Mouse (Mus musculus): ENCODE measurements around the gene Aldh1l1. TPM values are rescaled to one million over a fixed set of nuclear protein-coding genes. Genes with fewer than 3 reads are reported as not detected.

Gene Aldh1l1
- polyA plus RNA-seq, 1 experiment from 2014 or later = 1.2 TPM

DNA sequence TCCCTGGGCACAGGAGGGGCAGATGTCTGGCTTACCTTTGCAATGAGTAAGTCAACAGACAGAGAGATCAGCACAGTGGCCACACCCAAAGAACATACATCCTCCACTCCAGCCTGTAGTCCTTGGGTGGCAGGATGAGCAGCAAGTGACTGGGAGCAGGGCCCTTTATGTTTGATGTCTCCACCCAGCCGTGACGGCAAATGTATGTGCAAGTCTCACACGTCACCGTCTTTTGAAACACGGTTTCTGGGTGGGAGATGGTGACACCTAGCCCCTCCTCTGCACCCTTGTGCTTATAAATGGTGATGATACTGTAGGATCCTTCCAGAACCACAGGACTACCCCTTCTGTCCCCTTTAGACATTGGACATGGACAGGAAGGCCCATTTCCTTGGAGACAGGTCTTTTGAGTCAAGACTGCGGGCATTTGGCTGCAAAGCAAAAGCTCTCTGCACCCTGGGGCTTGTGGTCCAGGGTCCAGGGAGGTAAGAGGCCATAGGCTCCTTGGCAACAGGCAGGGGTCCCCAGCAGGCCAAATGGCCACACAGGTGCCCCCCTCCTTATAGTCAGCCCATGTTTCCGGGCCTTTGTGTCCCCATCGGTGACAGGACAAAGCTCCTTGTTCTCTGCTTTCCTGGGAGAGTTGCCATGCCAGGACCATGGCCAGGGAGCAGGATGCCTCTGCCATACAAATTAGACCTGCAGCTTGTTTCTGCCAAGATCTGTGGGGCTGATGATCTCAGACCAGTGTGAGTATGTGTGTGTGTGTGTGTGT, 48.7 kb downstream of the Aldh1l1 start:
- H3K27ac ChIP-seq (replicated peaks; ENCODE audit: low read depth, low read length) = no peak overlapping the region
- H3K4me3 ChIP-seq (ENCODE audit: low read depth, low read length) = no peak overlapping the region
- no peak overlapping the region for H3K9ac ChIP-seq (replicated peaks; ENCODE audit: low read length)
- no peak overlapping the region for H3K4me2 ChIP-seq (ENCODE audit: low read depth, low read length)
- no peaks in the 10 kb centered on the region for H3K9me3 ChIP-seq (replicated peaks; ENCODE audit: control insufficient read depth, low read length)
- WGBS = 81% methylated on average over 8 of the region's 8 CpGs
- H3K27me3 ChIP-seq (ENCODE audit: control insufficient read depth, insufficient read depth, low read length) = no peaks in the 10 kb centered on the region
- no peak for DNase-seq (ENCODE audit: low spot score)
- H3K4me1 ChIP-seq (ENCODE audit: control insufficient read depth, insufficient read depth, low read length) = no peaks in the 10 kb centered on the region
- no peak for ATAC-seq (replicated peaks; ENCODE audit: insufficient number of reproducible peaks, low FRiP score, low TSS enrichment, low read depth)
- no peaks in the 10 kb centered on the region for H3K36me3 ChIP-seq (replicated peaks; ENCODE audit: control insufficient read depth, insufficient read depth, low read depth, low read length)

DNA sequence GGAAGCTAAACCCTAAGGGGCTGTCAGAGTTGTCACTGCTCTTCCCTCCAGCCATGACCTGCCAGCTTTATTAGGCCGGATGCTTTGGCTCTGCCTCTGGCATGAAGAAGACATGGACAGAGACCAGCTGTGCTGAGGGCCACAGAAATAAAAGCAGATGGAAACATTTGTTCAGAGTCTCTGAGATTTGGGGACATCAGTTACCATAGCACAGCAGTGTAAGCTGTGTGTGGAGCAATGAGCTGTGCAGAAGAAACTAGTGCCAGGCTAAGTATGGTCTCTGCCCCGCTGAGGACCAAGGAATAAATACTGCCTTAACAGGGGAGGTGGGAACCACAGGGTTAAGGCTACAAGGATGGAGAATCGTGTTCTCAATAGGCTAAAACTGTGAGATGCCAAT, 50.6 kb downstream of the Aldh1l1 start:
- Histone ChIP-seq H3K36me3 (replicated peaks; ENCODE audit: control insufficient read depth, insufficient read depth, low read depth, low read length) (no peaks in the 10 kb centered on the region), H3K4me2 (ENCODE audit: low read depth, low read length) (no peak overlapping the region), H3K4me1 (ENCODE audit: control insufficient read depth, insufficient read depth, low read length) (no peaks in the 10 kb centered on the region), H3K9ac (replicated peaks; ENCODE audit: low read length) (no peak overlapping the region), H3K27me3 (ENCODE audit: control insufficient read depth, insufficient read depth, low read length) (no peaks in the 10 kb centered on the region), H3K27ac (replicated peaks; ENCODE audit: low read depth, low read length) (no peak overlapping the region), H3K4me3 (ENCODE audit: low read depth, low read length) (no peak overlapping the region), H3K9me3 (replicated peaks; ENCODE audit: control insufficient read depth, low read length) (no peaks in the 10 kb centered on the region)
- DNase-seq (ENCODE audit: low spot score) (no peak), ATAC-seq (replicated peaks; ENCODE audit: insufficient number of reproducible peaks, low FRiP score, low TSS enrichment, low read depth) (no peak)
- WGBS = 80% methylated on average over 3 of the region's 3 CpGs

GRCm38 (mm10) chr6:90537941-90538340, 51.7 kb downstream of the Aldh1l1 start:
- H3K9me3 ChIP-seq (replicated peaks; ENCODE audit: control insufficient read depth, low read length) = no peaks in the 10 kb centered on the region
- H3K4me3 ChIP-seq (ENCODE audit: low read depth, low read length) = no peak overlapping the region
- H3K4me2 ChIP-seq (ENCODE audit: low read depth, low read length) = no peak overlapping the region
- H3K27ac ChIP-seq (replicated peaks; ENCODE audit: low read depth, low read length) = no peak overlapping the region
- H3K9ac ChIP-seq (replicated peaks; ENCODE audit: low read length) = no peak overlapping the region
- no peaks in the 10 kb centered on the region for H3K27me3 ChIP-seq (ENCODE audit: control insufficient read depth, insufficient read depth, low read length)
- ATAC-seq (replicated peaks; ENCODE audit: insufficient number of reproducible peaks, low FRiP score, low TSS enrichment, low read depth) = peak; percentile 54; the same call in 1 of the 2 replicates
- peak; percentile 83 for DNase-seq (ENCODE audit: low spot score)
- 9% methylated on average over 7 of the region's 7 CpGs for WGBS
- no peaks in the 10 kb centered on the region for H3K36me3 ChIP-seq (replicated peaks; ENCODE audit: control insufficient read depth, insufficient read depth, low read depth, low read length)
- no peaks in the 10 kb centered on the region for H3K4me1 ChIP-seq (ENCODE audit: control insufficient read depth, insufficient read depth, low read length)

DNA sequence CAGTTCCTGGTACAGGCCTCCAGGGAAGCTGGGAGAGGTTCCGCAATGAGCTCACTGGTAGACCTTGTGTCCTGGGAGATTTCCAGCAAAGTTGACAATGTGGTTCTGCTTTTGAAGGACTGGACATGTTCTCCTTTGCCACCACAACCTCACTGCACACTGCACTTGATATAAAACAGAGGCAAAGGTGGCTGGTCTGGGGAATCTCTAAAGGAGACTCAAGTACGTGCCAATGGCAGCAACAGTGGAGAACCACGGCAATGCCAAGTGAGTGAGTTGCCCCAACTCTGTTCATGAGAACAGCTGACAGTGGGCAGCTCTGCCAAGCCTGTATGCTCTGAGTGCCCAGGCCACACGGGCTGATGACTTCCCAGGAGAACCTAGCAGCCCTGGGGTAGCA, 53.0 kb downstream of the Aldh1l1 start:
- no peak overlapping the region for H3K4me2 ChIP-seq (ENCODE audit: low read depth, low read length)
- ATAC-seq (replicated peaks; ENCODE audit: insufficient number of reproducible peaks, low FRiP score, low TSS enrichment, low read depth) (no peak), DNase-seq (ENCODE audit: low spot score) (no peak)
- H3K9me3 ChIP-seq (replicated peaks; ENCODE audit: control insufficient read depth, low read length) = no peaks in the 10 kb centered on the region
- no peaks in the 10 kb centered on the region for H3K4me1 ChIP-seq (ENCODE audit: control insufficient read depth, insufficient read depth, low read length)
- no peaks in the 10 kb centered on the region for H3K27me3 ChIP-seq (ENCODE audit: control insufficient read depth, insufficient read depth, low read length)
- WGBS = 93% methylated on average over 4 of the region's 4 CpGs
- H3K27ac ChIP-seq (replicated peaks; ENCODE audit: low read depth, low read length) = no peak overlapping the region
- H3K4me3 ChIP-seq (ENCODE audit: low read depth, low read length) = no peak overlapping the region
- no peak overlapping the region for H3K9ac ChIP-seq (replicated peaks; ENCODE audit: low read length)
- H3K36me3 ChIP-seq (replicated peaks; ENCODE audit: control insufficient read depth, insufficient read depth, low read depth, low read length) = no peaks in the 10 kb centered on the region

DNA sequence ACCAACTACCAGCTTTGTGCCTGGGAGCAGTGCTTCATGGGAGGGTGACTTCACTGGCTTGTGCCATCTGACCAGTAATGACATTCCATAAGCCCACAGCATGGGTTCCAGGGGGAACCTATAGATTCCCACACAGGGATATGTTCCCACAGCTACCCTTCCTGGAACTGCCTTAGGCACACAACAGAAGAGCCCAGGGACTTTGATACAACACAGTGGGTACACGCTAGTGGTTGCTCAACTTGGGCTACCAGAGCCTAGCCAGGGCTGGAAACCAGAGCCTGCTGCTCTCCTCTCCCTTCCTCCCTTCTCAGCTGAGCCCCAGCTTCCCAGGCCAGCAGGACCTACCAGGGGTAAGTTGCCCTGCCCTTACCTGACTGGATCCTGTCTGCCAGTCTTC, 54.3 kb downstream of the Aldh1l1 start:
- no peaks in the 10 kb centered on the region for H3K4me1 ChIP-seq (ENCODE audit: control insufficient read depth, insufficient read depth, low read length)
- no peaks in the 10 kb centered on the region for H3K9me3 ChIP-seq (replicated peaks; ENCODE audit: control insufficient read depth, low read length)
- DNase-seq (ENCODE audit: low spot score) (no peak), ATAC-seq (replicated peaks; ENCODE audit: insufficient number of reproducible peaks, low FRiP score, low TSS enrichment, low read depth) (no peak)
- 85% methylated on average over 1 of the region's 1 CpGs for whole genome bisulfite sequencing
- no peak overlapping the region for H3K9ac ChIP-seq (replicated peaks; ENCODE audit: low read length)
- H3K27me3 ChIP-seq (ENCODE audit: control insufficient read depth, insufficient read depth, low read length) = no peaks in the 10 kb centered on the region
- no peak overlapping the region for H3K4me3 ChIP-seq (ENCODE audit: low read depth, low read length)
- no peaks in the 10 kb centered on the region for H3K36me3 ChIP-seq (replicated peaks; ENCODE audit: control insufficient read depth, insufficient read depth, low read depth, low read length)
- no peak overlapping the region for H3K4me2 ChIP-seq (ENCODE audit: low read depth, low read length)
- H3K27ac ChIP-seq (replicated peaks; ENCODE audit: low read depth, low read length) = no peak overlapping the region

DNA sequence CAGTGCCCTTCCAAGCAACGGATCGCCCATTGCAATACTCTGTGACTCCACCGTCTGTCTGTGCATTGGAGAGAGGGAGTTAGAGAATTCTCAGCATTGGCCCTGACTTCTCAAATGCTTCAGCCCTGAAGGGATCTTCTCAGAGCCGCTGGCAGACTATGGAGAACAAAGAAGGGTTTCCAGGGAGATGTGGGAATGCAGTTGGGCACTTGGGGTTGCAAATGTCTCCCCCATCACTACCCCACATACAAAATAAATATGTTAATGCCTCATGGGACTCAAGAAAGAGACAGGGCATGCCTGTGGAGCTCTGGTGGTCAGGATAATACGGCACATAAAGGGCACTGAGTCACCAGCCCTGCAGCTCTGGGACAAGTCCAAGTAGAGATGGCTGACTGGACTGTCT, 55.1 kb downstream of the Aldh1l1 start:
- Histone ChIP-seq H3K27ac (replicated peaks; ENCODE audit: low read depth, low read length) (no peak overlapping the region), H3K9ac (replicated peaks; ENCODE audit: low read length) (no peak overlapping the region), H3K4me3 (ENCODE audit: low read depth, low read length) (no peak overlapping the region), H3K4me2 (ENCODE audit: low read depth, low read length) (no peak overlapping the region), H3K27me3 (ENCODE audit: control insufficient read depth, insufficient read depth, low read length) (no peaks in the 10 kb centered on the region), H3K4me1 (ENCODE audit: control insufficient read depth, insufficient read depth, low read length) (no peaks in the 10 kb centered on the region), H3K9me3 (replicated peaks; ENCODE audit: control insufficient read depth, low read length) (no peaks in the 10 kb centered on the region), H3K36me3 (replicated peaks; ENCODE audit: control insufficient read depth, insufficient read depth, low read depth, low read length) (no peaks in the 10 kb centered on the region)
- ATAC-seq (replicated peaks; ENCODE audit: insufficient number of reproducible peaks, low FRiP score, low TSS enrichment, low read depth) (no peak), DNase-seq (ENCODE audit: low spot score) (no peak)
- 62% methylated on average over 5 of the region's 5 CpGs for WGBS

GRCm38 (mm10) chr6:90544433-90544832, 58.2 kb downstream of the Aldh1l1 start:
- ATAC-seq (replicated peaks; ENCODE audit: insufficient number of reproducible peaks, low FRiP score, low TSS enrichment, low read depth) (no peak), DNase-seq (ENCODE audit: low spot score) (no peak)
- Histone ChIP-seq H3K27ac (replicated peaks; ENCODE audit: low read depth, low read length) (no peak overlapping the region), H3K4me1 (ENCODE audit: control insufficient read depth, insufficient read depth, low read length) (no peaks in the 10 kb centered on the region), H3K36me3 (replicated peaks; ENCODE audit: control insufficient read depth, insufficient read depth, low read depth, low read length) (no peaks in the 10 kb centered on the region), H3K4me2 (ENCODE audit: low read depth, low read length) (no peak overlapping the region), H3K9ac (replicated peaks; ENCODE audit: low read length) (no peak overlapping the region), H3K27me3 (ENCODE audit: control insufficient read depth, insufficient read depth, low read length) (no peaks in the 10 kb centered on the region), H3K9me3 (replicated peaks; ENCODE audit: control insufficient read depth, low read length) (no peaks in the 10 kb centered on the region), H3K4me3 (ENCODE audit: low read depth, low read length) (no peak overlapping the region)
- WGBS = 69% methylated on average over 2 of the region's 2 CpGs

GRCm38 (mm10) chr6:90546274-90546673, 60.0 kb downstream of the Aldh1l1 start:
- DNase-seq (ENCODE audit: low spot score) = no peak
- Histone ChIP-seq H3K4me1 (ENCODE audit: control insufficient read depth, insufficient read depth, low read length) (no peaks in the 10 kb centered on the region), H3K9ac (replicated peaks; ENCODE audit: low read length) (no peak overlapping the region), H3K4me3 (ENCODE audit: low read depth, low read length) (no peak overlapping the region), H3K27me3 (ENCODE audit: control insufficient read depth, insufficient read depth, low read length) (no peaks in the 10 kb centered on the region), H3K4me2 (ENCODE audit: low read depth, low read length) (no peak overlapping the region), H3K27ac (replicated peaks; ENCODE audit: low read depth, low read length) (no peak overlapping the region), H3K36me3 (replicated peaks; ENCODE audit: control insufficient read depth, insufficient read depth, low read depth, low read length) (no peaks in the 10 kb centered on the region), H3K9me3 (replicated peaks; ENCODE audit: control insufficient read depth, low read length) (no peaks in the 10 kb centered on the region)
- ATAC-seq (replicated peaks; ENCODE audit: insufficient number of reproducible peaks, low FRiP score, low TSS enrichment, low read depth) = no peak
- WGBS = 53% methylated on average over 3 of the region's 3 CpGs

All from embryonic facial prominence, embryonic 11.5 days (tissue).